Mouse (Mus musculus) hindbrain, postnatal 0 days (tissue): ENCODE measurements around the gene Gm21954. TPM values are rescaled to one million over a fixed set of nuclear protein-coding genes. Genes with fewer than 3 reads are reported as not detected.
A peak's percentile ranks its signal among the peaks of the same experiment; 100 is the strongest.

ENCODE experiments used
- ATAC-seq: fragments of 200-750 bp; cut with Nextera tagmentation; 2 replicates; pipeline ENCODE4 v1.8.0; 2017; ENCODE audit warnings: mild to moderate bottlenecking, moderate TSS enrichment, moderate library complexity
- DNase-seq: peaks from one replicate; pipeline ENCODE4 v3.0.0-alpha.2; 2015; ENCODE audit warnings: low spot score
- H3K27ac ChIP-seq: fragments of 300-500 bp; sonication (generic); 2 replicates; pipeline ENCODE4 v1.5.1; 2014; ENCODE audit warnings: mild to moderate bottlenecking
- H3K27me3 ChIP-seq: fragments of 300-500 bp; sonication (generic); 2 replicates; pipeline ENCODE4 v1.6.1; 2014; ENCODE audit warnings: low read length, mixed read lengths; ENCODE audit not compliant: insufficient read depth
- H3K36me3 ChIP-seq: fragments of 300-500 bp; sonication (generic); 2 replicates; pipeline ENCODE4 v1.6.1; 2014; ENCODE audit warnings: low read length, mixed read lengths; ENCODE audit not compliant: insufficient read depth
- H3K4me1 ChIP-seq: fragments of 300-500 bp; sonication (generic); 2 replicates; pipeline ENCODE4 v1.6.1; 2014; ENCODE audit warnings: antibody characterized with exemption, low read length, mixed read lengths; ENCODE audit not compliant: insufficient read depth
- H3K4me2 ChIP-seq: fragments of 300-500 bp; sonication (generic); 2 replicates; pipeline ENCODE4 v1.6.1; 2014; ENCODE audit warnings: low read depth, mild to moderate bottlenecking, low read length, moderate library complexity, mixed read lengths
- H3K4me3 ChIP-seq: fragments of 300-500 bp; sonication (generic); 2 replicates; pipeline ENCODE4 v1.5.1; 2014; ENCODE audit warnings: low read length
- H3K9ac ChIP-seq: fragments of 300-500 bp; sonication (generic); replicated peaks from 2 replicates; pipeline ENCODE4 v1.6.1; 2014; ENCODE audit warnings: mild to moderate bottlenecking, low read length, moderate library complexity, mixed read lengths
- H3K9me3 ChIP-seq: fragments of 300-500 bp; sonication (generic); 2 replicates; pipeline ENCODE4 v1.6.1; 2016; ENCODE audit warnings: low read length, mixed read lengths
- CTCF ChIP-seq: IDR thresholded peaks from 2 replicates; pipeline ENCODE4 v1.5.1; 2016; ENCODE audit warnings: antibody characterized with exemption, control low read depth, low read depth
- WGBS: fragments of 180-500 bp; shearing (Covaris S2); extraction: QIAGEN DNeasy Blood & Tissue Kit; methylation state at CpG from one replicate; pipeline ENCODE4 v1.1.7; 2014; 5-methylcytosine and 5-hydroxymethylcytosine counted together
- polyA plus RNA-seq: library from polyadenylated mRNA; unstranded; fragments of >200 nt; fragmentation: Nextera tagmentation; extraction: Ambion mirVana; gene quantifications from 2 replicates; pipeline ENCODE4 v1.2.1, GENCODE M21; 2015
- total RNA-seq: library from RNA; depleted of rRNA; stranded (reverse); fragments of >200 nt; gene quantifications from 2 replicates; pipeline ENCODE4 v1.2.3, GENCODE M21; 2014; rRNA removed

Gm21954 gene
- not detected in 2 replicates for total RNA-seq
- polyA plus RNA-seq, result not detected in 2 replicates

DNA sequence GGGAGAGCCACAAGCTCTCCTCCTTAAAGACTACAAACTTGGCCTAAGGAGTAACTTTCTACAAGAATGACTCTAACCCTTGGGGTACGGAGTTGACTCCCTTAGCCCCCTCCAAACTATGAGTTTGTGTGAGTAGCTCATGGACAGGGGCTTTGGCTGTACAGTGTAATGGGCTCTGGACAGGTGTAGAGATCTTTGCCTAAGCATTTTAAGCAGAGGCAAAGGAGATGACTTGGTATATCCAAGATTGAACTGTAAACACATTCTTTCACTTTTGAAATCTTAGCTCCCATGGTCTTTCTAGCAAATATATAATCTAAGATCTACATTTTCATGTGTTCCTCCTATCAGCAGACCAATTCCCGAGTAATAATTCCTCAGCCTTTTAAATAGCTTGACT, at the start of gene Gm21954:
Gene Gm21954, minus strand, starts transcription at position 101 of the 400 bp plus-strand sequence.
- ATAC-seq, result no peak
- no peaks in the 10 kb centered on the region for H3K36me3 ChIP-seq

DNA sequence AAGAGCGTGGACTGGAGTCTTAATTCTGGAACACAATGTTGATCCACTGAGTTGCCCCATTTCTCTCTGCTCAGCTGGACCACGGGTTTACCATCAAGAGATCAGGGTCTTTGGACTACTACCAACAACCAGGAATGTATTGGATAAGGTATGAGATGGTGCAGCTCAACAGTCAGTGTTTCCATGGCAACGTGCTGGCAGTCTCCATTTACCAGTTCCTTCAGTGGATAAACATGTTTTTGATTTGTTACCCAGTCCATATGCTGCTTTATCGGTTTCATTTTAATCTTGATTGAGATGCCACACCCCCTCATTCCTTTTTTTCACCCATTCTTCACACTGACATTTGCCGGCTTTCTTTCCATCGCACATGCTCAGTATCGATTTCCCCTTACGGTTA, 49.8 kb upstream of the Gm21954 start:
- ATAC-seq (no peak), DNase-seq (peak; percentile 79)
- Histone ChIP-seq H3K9me3 (no peaks in the 10 kb centered on the region), H3K4me1 (peaks cover 31% of the 10 kb centered on the region), H3K9ac (no peak overlapping the region; the same call in 1 of the 2 replicates), H3K27me3 (no peaks in the 10 kb centered on the region), H3K4me3 (no peak overlapping the region), H3K27ac (peak overlapping the region; percentile 74), H3K4me2 (0 out of 2 replicates have a peak overlapping the region, but pooled peaks have one; percentile 0), H3K36me3 (no peaks in the 10 kb centered on the region)
- no peak for TF ChIP-seq CTCF
- 31% methylated on average over 8 of the region's 8 CpGs for WGBS

More for the DNA sequence above, at the start of gene Gm21954:
- DNase-seq, result no peak
- no peak within 1 kb of the TSS for H3K4me3 ChIP-seq
- H3K9ac ChIP-seq, result no peak within 1 kb of the TSS
- no peaks in the 10 kb centered on the region for H3K9me3 ChIP-seq
- WGBS, result 93% methylated on average over 2 of the region's 2 CpGs
- no peak within 1 kb of the TSS for H3K4me2 ChIP-seq
- H3K27ac ChIP-seq, result no peak within 1 kb of the TSS
- no peaks in the 10 kb centered on the region for H3K27me3 ChIP-seq
- no peaks in the 10 kb centered on the region for H3K4me1 ChIP-seq
- no peak for TF ChIP-seq CTCF

DNA sequence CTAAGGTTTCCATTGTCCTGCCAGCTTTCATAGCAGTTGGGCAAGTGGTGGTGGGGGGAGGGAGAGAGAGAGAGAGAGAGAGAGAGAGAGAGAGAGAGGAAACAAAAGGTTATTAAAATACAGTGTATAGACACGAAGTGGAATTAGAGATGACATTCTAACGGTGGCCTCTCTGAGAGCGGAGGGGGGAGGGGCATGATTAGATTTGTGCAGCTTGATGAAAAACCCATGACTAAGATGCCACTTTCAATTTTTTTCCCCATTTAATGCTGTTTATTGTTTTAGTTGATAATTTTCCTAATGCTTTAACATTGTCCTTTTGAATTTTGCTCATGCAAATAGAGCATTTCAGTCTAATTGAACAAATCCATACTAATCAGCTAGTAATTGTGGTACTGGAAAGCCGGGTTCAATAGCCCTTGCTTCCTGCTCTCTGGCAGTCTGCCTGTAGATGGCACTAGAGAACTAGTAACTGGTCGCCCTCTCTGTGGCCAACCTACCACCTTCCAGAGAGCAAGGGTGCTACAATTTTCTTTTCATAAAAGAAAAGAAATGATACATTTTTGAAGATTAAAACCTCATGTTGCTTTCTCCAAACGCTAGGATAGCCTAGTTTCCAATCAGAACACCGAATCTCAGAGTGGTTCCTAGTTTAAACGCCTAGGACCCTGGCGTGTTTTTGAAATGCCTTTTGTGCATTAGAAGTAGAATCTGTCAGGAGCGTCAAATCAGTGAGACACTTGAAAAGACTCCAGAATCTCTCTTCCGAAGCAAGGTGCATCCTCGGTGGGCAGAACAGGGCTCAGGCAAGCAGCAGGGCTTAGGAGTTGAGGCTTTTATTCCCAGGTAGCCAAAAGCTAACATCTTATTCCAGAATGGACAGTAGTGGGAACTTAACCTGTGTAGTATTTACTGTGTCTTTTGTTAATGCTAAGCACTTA, 48.5 kb upstream of the Gm21954 start:
- peak; percentile 84 for ATAC-seq
- peak; percentile 86 for TF ChIP-seq CTCF
- peak; percentile 93 for DNase-seq
- Histone ChIP-seq H3K27me3 (no peaks in the 10 kb centered on the region), H3K9ac (no peak overlapping the region), H3K36me3 (no peaks in the 10 kb centered on the region), H3K4me3 (no peak overlapping the region), H3K4me1 (peaks cover 31% of the 10 kb centered on the region), H3K4me2 (no peak overlapping the region; the same call in 1 of the 2 replicates), H3K27ac (peak overlapping the region; percentile 64), H3K9me3 (no peaks in the 10 kb centered on the region)
- WGBS, result 14% methylated on average over 12 of the region's 12 CpGs

DNA sequence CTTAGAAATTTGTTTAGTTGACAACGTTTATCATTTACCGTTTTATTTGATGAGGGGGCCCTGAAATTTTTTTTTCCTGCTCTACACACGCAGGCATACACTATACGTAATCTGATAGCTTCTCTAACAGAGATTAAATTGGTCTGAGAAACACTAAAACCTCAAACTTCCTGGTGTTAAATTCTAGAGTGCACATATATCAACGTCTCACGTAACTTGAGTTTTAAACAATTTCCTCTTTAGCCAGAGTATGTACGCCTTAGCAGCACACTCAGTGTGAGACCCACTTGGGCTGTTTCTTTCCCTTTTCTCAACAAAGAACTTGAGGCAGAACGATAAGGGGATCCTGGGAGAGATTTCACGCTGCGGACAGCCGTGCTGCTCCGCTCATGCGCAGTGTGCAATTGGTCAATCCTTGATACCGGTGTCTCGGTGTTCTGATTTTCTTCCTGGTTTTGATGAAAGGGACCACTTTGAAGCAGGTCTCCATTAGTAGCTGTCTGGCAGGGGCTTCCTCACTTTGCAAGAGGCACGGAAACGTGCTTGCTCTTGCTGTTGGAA, 45.5 kb upstream of the Gm21954 start:
- H3K27ac ChIP-seq, result no peak overlapping the region

DNA sequence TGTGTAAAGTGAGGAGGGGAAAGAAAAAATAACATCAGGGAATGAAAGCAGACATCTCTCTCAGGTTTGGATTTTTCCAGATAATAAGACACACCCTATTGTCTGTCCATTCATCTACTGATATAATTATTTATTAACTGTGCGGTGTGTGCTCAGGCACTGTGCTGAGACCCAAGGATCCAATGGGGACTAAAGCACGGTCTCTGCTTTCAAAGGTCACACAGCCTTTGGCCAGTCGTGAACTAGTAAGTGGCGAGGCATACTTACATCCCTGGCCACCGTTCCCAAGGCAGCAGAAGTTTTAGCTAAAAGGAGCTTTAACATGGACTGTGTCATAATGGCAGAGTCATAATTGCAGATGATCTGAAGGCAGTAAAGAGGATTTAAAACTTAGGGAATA, 44.0 kb upstream of the Gm21954 start:
- H3K4me2 ChIP-seq, result no peak overlapping the region
- no peak for ATAC-seq
- no peak overlapping the region for H3K9ac ChIP-seq
- H3K4me3 ChIP-seq, result no peak overlapping the region
- no peak for DNase-seq
- H3K9me3 ChIP-seq, result no peaks in the 10 kb centered on the region
- H3K36me3 ChIP-seq, result peaks cover 19% of the 10 kb centered on the region; the same call in 1 of the 2 replicates
- no peak for TF ChIP-seq CTCF
- H3K27me3 ChIP-seq, result no peaks in the 10 kb centered on the region
- WGBS, result 62% methylated on average over 5 of the region's 5 CpGs
- no peak overlapping the region for H3K27ac ChIP-seq
- H3K4me1 ChIP-seq, result no peaks in the 10 kb centered on the region

More for the DNA sequence above, 45.5 kb upstream of the Gm21954 start:
- H3K4me2 ChIP-seq, result no peak overlapping the region
- DNase-seq (no peak), ATAC-seq (no peak)
- no peak overlapping the region for H3K4me3 ChIP-seq
- no peak for TF ChIP-seq CTCF
- peaks cover 10% of the 10 kb centered on the region; the same call in 1 of the 2 replicates for H3K4me1 ChIP-seq
- H3K36me3 ChIP-seq, result peaks cover 19% of the 10 kb centered on the region; the same call in 1 of the 2 replicates
- no peak overlapping the region for H3K9ac ChIP-seq
- 78% methylated on average over 17 of the region's 17 CpGs for WGBS
- no peaks in the 10 kb centered on the region for H3K27me3 ChIP-seq
- no peaks in the 10 kb centered on the region for H3K9me3 ChIP-seq

DNA sequence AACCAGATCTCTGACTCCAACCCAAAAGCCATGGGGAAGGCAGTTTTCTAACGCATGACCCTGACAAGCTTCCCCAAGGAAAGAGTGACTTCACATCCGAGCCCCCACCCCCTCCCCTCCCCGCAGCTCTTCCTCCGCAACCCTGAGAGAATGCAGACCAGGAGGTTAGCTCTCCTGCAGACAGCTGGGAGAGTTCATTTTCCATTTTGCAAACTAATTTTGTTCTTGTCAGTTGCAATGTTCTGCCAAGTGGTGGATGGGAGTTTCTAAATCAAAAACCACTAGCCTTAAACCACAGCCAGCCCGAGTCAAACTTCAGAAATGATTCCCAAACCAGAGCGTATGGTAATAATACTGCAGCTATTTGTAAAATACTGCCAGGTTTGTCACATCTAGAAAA, 39.6 kb upstream of the Gm21954 start:
- Histone ChIP-seq H3K4me1 (no peaks in the 10 kb centered on the region), H3K27ac (no peak overlapping the region), H3K4me2 (no peak overlapping the region), H3K27me3 (no peaks in the 10 kb centered on the region), H3K36me3 (peaks cover 49% of the 10 kb centered on the region), H3K4me3 (no peak overlapping the region), H3K9ac (no peak overlapping the region), H3K9me3 (no peaks in the 10 kb centered on the region)
- ATAC-seq (no peak), DNase-seq (no peak)
- WGBS, result 64% methylated on average over 6 of the region's 6 CpGs
- no peak for TF ChIP-seq CTCF
